ENCODE assay signal across 21 mouse cellular contexts in the genomic region with DNA sequence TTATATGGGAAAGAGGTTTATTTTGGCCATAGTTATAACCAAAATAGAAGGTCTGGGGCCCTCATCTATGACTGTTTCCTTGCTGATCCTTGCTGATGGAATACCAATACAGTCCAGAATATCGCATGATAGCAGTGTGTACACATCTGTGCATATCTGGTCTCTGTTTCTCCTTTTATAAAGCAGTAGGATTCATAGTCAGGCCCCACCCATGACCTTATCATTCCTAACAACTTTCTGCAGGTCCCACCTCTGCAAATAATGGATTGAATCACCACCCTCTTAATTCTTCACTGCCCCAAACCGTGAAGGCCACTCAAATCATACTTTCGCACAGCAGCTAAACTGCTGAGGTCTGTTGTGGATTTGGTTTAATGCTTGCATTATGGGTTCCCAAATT.
DNase-seq lines count a peak whose midpoint lies in the region; ATAC-seq and TF ChIP-seq lines count a peak whose summit lies in the region.
"Had no signal": no experiment of that assay in that cellular context is flagged by ENCODE, and none has a peak within 500 bp of the region (broad histone marks: within the 10 kb centered on the region; RNA-seq: fewer than 3 reads in every experiment).

No protein-coding gene starts in this region.

- DNase-seq in forebrain, embryonic 11.5 days (ENCODE audit: low spot score), result peak; percentile 25
- no peak for DNase-seq in liver, embryonic 11.5 days (ENCODE audit: low spot score)
- peak; percentile 37 for DNase-seq in MEL (ENCODE audit: low read depth, low spot score)
- no peak for DNase-seq in liver, embryonic 14.5 days (ENCODE audit: low read depth in 3 of 3, low spot score in 3 of 3)
- no peak for DNase-seq in layer of hippocampus, adult 8-10 months (ENCODE audit: low spot score in 2 of 2)
- DNase-seq in ovary, postnatal 14 days (ENCODE audit: low spot score), result no peak
- DNase-seq: adrenal gland, adult 8-10 months; adrenal gland, postnatal 14 days; adrenal gland, postnatal 36 days; cerebellum, adult 11-12 months; cerebellum, adult 2 months; cerebellum, adult 9-10 months; cerebellum, postnatal 10 days; cerebellum, postnatal 25 days; forebrain, postnatal 0 days had no signal

- H3K36me3 ChIP-seq in forebrain, embryonic 11.5 days (ENCODE audit: control insufficient read depth, insufficient read depth, low read length), result no peaks in the 10 kb centered on the region
- no peaks in the 10 kb centered on the region for H3K36me3 ChIP-seq in forebrain, embryonic 12.5 days (replicated peaks)
- no peaks in the 10 kb centered on the region for H3K36me3 ChIP-seq in liver, embryonic 12.5 days
- no peaks in the 10 kb centered on the region for H3K36me3 ChIP-seq in liver, embryonic 11.5 days (ENCODE audit: control insufficient read depth, insufficient read depth, low read length)
- H3K36me3 ChIP-seq in MEL (ENCODE audit: control insufficient read depth in 1 of 2, insufficient read depth in 2 of 2, low read length in 2 of 2), result peaks cover 0 to 39% of the 10 kb centered on the region in 2 experiments; a peak in 2 of 4 replicates
- no peaks in the 10 kb centered on the region for H3K36me3 ChIP-seq in liver, embryonic 14.5 days (replicated peaks; ENCODE audit: control insufficient read depth, insufficient read depth, low read depth)
- H3K36me3 ChIP-seq: forebrain, embryonic 15.5 days had no signal

- no peaks in the 10 kb centered on the region; the same call in 1 of the 2 replicates for H3K79me2 ChIP-seq in MEL (ENCODE audit: control insufficient read depth, insufficient read depth, low read length, poor library complexity)

- H3K4me2 ChIP-seq in forebrain, embryonic 11.5 days (ENCODE audit: low read depth, low read length, severe bottlenecking), result no peak overlapping the region
- H3K4me2 ChIP-seq in forebrain, embryonic 12.5 days, result no peak overlapping the region
- no peak overlapping the region for H3K4me2 ChIP-seq in liver, embryonic 12.5 days
- no peak overlapping the region for H3K4me2 ChIP-seq in liver, embryonic 11.5 days
- H3K4me2 ChIP-seq in liver, embryonic 14.5 days (ENCODE audit: low read depth), result no peak overlapping the region
- H3K4me2 ChIP-seq: forebrain, embryonic 13.5 days; forebrain, embryonic 15.5 days had no signal

- no peak for TF ChIP-seq CTCF in MEL (IDR thresholded peaks at IDR 0.05 in 2 of 3, conservative IDR thresholded peaks at IDR 0.05 in 1 of 3; ENCODE audit: control insufficient read depth in 1 of 3, insufficient read depth in 1 of 3, low read depth in 2 of 3, low read length in 3 of 3, poor library complexity in 1 of 3, severe bottlenecking in 1 of 3)
- no peak for TF ChIP-seq CTCF in liver, embryonic 14.5 days (IDR thresholded peaks at IDR 0.05; ENCODE audit: low read depth)

- no peak for TF ChIP-seq POLR2A in MEL (IDR thresholded peaks at IDR 0.05; ENCODE audit: control insufficient read depth in 1 of 2, insufficient read depth in 1 of 2, low read depth in 1 of 2, low read length in 2 of 2, poor library complexity in 1 of 2)

- peaks cover 4% of the 10 kb centered on the region; the same call in 1 of the 2 replicates for H3K4me1 ChIP-seq in forebrain, embryonic 11.5 days (replicated peaks; ENCODE audit: control insufficient read depth, insufficient read depth, low read length)
- H3K4me1 ChIP-seq in forebrain, embryonic 12.5 days, result peaks cover 12% of the 10 kb centered on the region
- peaks cover 55% of the 10 kb centered on the region for H3K4me1 ChIP-seq in liver, embryonic 12.5 days
- H3K4me1 ChIP-seq in liver, embryonic 11.5 days (replicated peaks; ENCODE audit: control insufficient read depth, insufficient read depth, low read length), result peaks cover 34% of the 10 kb centered on the region
- H3K4me1 ChIP-seq in MEL (ENCODE audit: control insufficient read depth in 1 of 2, insufficient read depth in 2 of 2, low read length in 2 of 2), result peaks cover 27 to 49% of the 10 kb centered on the region in 2 experiments
- peaks cover 31 to 46% of the 10 kb centered on the region in 2 experiments for H3K4me1 ChIP-seq in liver, embryonic 14.5 days (replicated peaks; ENCODE audit: control insufficient read depth in 2 of 2, insufficient read depth in 2 of 2, low read length in 1 of 2)

- peak; percentile 57 to 62; a peak in 3 of 4 replicates for TF ChIP-seq EP300 in MEL (IDR thresholded peaks at IDR 0.05; ENCODE audit: low read depth in 1 of 2, low read length in 2 of 2)
- peak; percentile 38 for TF ChIP-seq EP300 in liver, embryonic 14.5 days (IDR thresholded peaks at IDR 0.05; ENCODE audit: low read depth)

- no peaks in the 10 kb centered on the region for H3K27me3 ChIP-seq in forebrain, embryonic 11.5 days (ENCODE audit: control insufficient read depth, insufficient read depth, low read length)
- H3K27me3 ChIP-seq in forebrain, embryonic 12.5 days, result no peaks in the 10 kb centered on the region
- H3K27me3 ChIP-seq in liver, embryonic 12.5 days (replicated peaks), result no peaks in the 10 kb centered on the region
- H3K27me3 ChIP-seq in liver, embryonic 11.5 days (replicated peaks; ENCODE audit: control insufficient read depth, insufficient read depth, low read length), result no peaks in the 10 kb centered on the region
- H3K27me3 ChIP-seq in MEL (ENCODE audit: control insufficient read depth in 1 of 2, insufficient read depth in 2 of 2, low read length in 2 of 2), result peaks cover 0 to 3% of the 10 kb centered on the region in 2 experiments; a peak in 1 of 4 replicates
- H3K27me3 ChIP-seq in liver, embryonic 14.5 days (ENCODE audit: control insufficient read depth, insufficient read depth, low read length), result no peaks in the 10 kb centered on the region
- H3K27me3 ChIP-seq: forebrain, embryonic 13.5 days; forebrain, embryonic 15.5 days; Patski had no signal

- 94% methylated on average over 3 of the region's 3 CpGs for WGBS in forebrain, embryonic 11.5 days
- 91% methylated on average over 3 of the region's 3 CpGs for WGBS in forebrain, embryonic 12.5 days
- 55% methylated on average over 3 of the region's 3 CpGs for WGBS in liver, embryonic 12.5 days (ENCODE audit: insufficient replicate concordance)
- 78% methylated on average over 3 of the region's 3 CpGs for WGBS in liver, embryonic 11.5 days
- 36% methylated on average over 3 of the region's 3 CpGs for WGBS in liver, embryonic 14.5 days (ENCODE audit: insufficient replicate concordance)

- no peak overlapping the region for H3K9ac ChIP-seq in forebrain, embryonic 11.5 days (ENCODE audit: low read length)
- no peak overlapping the region for H3K9ac ChIP-seq in forebrain, embryonic 12.5 days
- no peak overlapping the region for H3K9ac ChIP-seq in liver, embryonic 12.5 days
- no peak overlapping the region for H3K9ac ChIP-seq in liver, embryonic 11.5 days (ENCODE audit: low read depth, low read length)
- H3K9ac ChIP-seq in MEL (ENCODE audit: control insufficient read depth, low read depth, low read length, poor library complexity, severe bottlenecking), result no peak overlapping the region
- no peak overlapping the region for H3K9ac ChIP-seq in liver, embryonic 14.5 days (replicated peaks)
- H3K9ac ChIP-seq: forebrain, embryonic 13.5 days; forebrain, embryonic 15.5 days; forebrain, postnatal 0 days had no signal

- no peaks in the 10 kb centered on the region for H3K9me3 ChIP-seq in forebrain, embryonic 11.5 days (ENCODE audit: control insufficient read depth, low read length)
- H3K9me3 ChIP-seq in forebrain, embryonic 12.5 days, result no peaks in the 10 kb centered on the region
- H3K9me3 ChIP-seq in liver, embryonic 12.5 days (replicated peaks), result no peaks in the 10 kb centered on the region
- no peaks in the 10 kb centered on the region for H3K9me3 ChIP-seq in liver, embryonic 11.5 days (ENCODE audit: control insufficient read depth, low read length)
- no peaks in the 10 kb centered on the region for H3K9me3 ChIP-seq in MEL (replicated peaks; ENCODE audit: insufficient read depth, low read length)
- H3K9me3 ChIP-seq in liver, embryonic 14.5 days (ENCODE audit: control insufficient read depth, low read length), result no peaks in the 10 kb centered on the region
- H3K9me3 ChIP-seq: forebrain, embryonic 13.5 days; forebrain, embryonic 15.5 days had no signal

- H3K27ac ChIP-seq in forebrain, embryonic 11.5 days (ENCODE audit: low read depth, low read length), result no peak overlapping the region
- no peak overlapping the region for H3K27ac ChIP-seq in forebrain, embryonic 12.5 days
- H3K27ac ChIP-seq in liver, embryonic 12.5 days, result no peak overlapping the region
- H3K27ac ChIP-seq in liver, embryonic 11.5 days (ENCODE audit: low read depth, low read length), result no peak overlapping the region
- peak overlapping the region; percentile 17; the same call in 1 of the 2 replicates for H3K27ac ChIP-seq in MEL (ENCODE audit: control insufficient read depth, low read depth, low read length)
- no peak overlapping the region for H3K27ac ChIP-seq in liver, embryonic 14.5 days
- H3K27ac ChIP-seq: forebrain, embryonic 13.5 days; forebrain, embryonic 15.5 days had no signal

- no peak for TF ChIP-seq RAD21 in MEL (IDR thresholded peaks at IDR 0.05; ENCODE audit: low read depth, low read length)

- no peak for ATAC-seq in forebrain, embryonic 11.5 days (replicated peaks; ENCODE audit: low FRiP score)
- ATAC-seq in forebrain, embryonic 12.5 days (ENCODE audit: low FRiP score), result no peak
- ATAC-seq in liver, embryonic 12.5 days, result peak; percentile 33; the same call in 1 of the 2 replicates
- no peak for ATAC-seq in liver, embryonic 11.5 days (replicated peaks; ENCODE audit: low FRiP score)
- 0 out of 2 replicates have a peak, but pooled peaks have one; percentile 17 for ATAC-seq in liver, embryonic 14.5 days (ENCODE audit: insufficient read depth)
- ATAC-seq: activated CD4-positive, CD25-positive, alpha-beta regulatory T cell, adult 4 months; forebrain, embryonic 13.5 days; forebrain, embryonic 15.5 days; forebrain, postnatal 0 days; Patski had no signal

- H3K4me3 ChIP-seq in forebrain, embryonic 11.5 days (ENCODE audit: low read depth, low read length), result no peak overlapping the region
- H3K4me3 ChIP-seq in forebrain, embryonic 12.5 days (replicated peaks), result no peak overlapping the region
- H3K4me3 ChIP-seq in liver, embryonic 12.5 days, result no peak overlapping the region
- no peak overlapping the region for H3K4me3 ChIP-seq in liver, embryonic 11.5 days (ENCODE audit: low read depth, low read length)
- no peak overlapping the region for H3K4me3 ChIP-seq in MEL (ENCODE audit: control insufficient read depth in 1 of 2, insufficient read depth in 1 of 2, low read depth in 2 of 2, low read length in 2 of 2)
- H3K4me3 ChIP-seq in liver, embryonic 14.5 days (ENCODE audit: insufficient read depth in 1 of 2, low read depth in 2 of 2, low read length in 2 of 2), result no peak overlapping the region
- H3K4me3 ChIP-seq: forebrain, embryonic 13.5 days; forebrain, embryonic 15.5 days had no signal

TF ChIP-seq in MEL, 35 proteins besides CTCF, POLR2A, EP300 and RAD21 (continues in another document):
- TF ChIP-seq ETS1 (IDR thresholded peaks at IDR 0.05; ENCODE audit: low read depth, low read length), result 0 out of 2 replicates have a peak, but pooled peaks have one; percentile 28
- TF ChIP-seq TCF12 (IDR thresholded peaks at IDR 0.05; ENCODE audit: low read depth, low read length), result 0 out of 2 replicates have a peak, but pooled peaks have one; percentile 32
- no peak for TF ChIP-seq POLR2AphosphoS2 (IDR thresholded peaks at IDR 0.05; ENCODE audit: low read length)
- no peak for TF ChIP-seq POLR2AphosphoS5 (IDR thresholded peaks at IDR 0.05; ENCODE audit: borderline replicate concordance, low read depth, low read length)
- TF ChIP-seq MAZ (IDR thresholded peaks at IDR 0.05; ENCODE audit: low read depth, low read length), result no peak

Comparison
In these comparisons a context has a peak if more than half of its experiments do, and no peak if none do; other contexts are left out.
1. ATAC-seq: peak in liver, embryonic 12.5 days (single experiment) and liver, embryonic 14.5 days (single experiment); none in forebrain, embryonic 11.5 days (single experiment), forebrain, embryonic 12.5 days (single experiment) and liver, embryonic 11.5 days (single experiment).
2. DNase-seq: peak in forebrain, embryonic 11.5 days (single experiment) and MEL (single experiment); none in liver, embryonic 11.5 days (single experiment), liver, embryonic 14.5 days (0 of 3), layer of hippocampus, adult 8-10 months (0 of 2) and ovary, postnatal 14 days (single experiment).